Mouse (Mus musculus) left cerebral cortex, adult 11 months (tissue): ENCODE results near the gene Dact3.
A peak's percentile ranks its signal among the peaks of the same experiment; 100 is the strongest.

Experiments used
- DNase-seq: peaks from one replicate; pipeline ENCODE4 v3.0.0; 2022; ENCODE audit warnings: low spot score

The Dact3 gene

DNA sequence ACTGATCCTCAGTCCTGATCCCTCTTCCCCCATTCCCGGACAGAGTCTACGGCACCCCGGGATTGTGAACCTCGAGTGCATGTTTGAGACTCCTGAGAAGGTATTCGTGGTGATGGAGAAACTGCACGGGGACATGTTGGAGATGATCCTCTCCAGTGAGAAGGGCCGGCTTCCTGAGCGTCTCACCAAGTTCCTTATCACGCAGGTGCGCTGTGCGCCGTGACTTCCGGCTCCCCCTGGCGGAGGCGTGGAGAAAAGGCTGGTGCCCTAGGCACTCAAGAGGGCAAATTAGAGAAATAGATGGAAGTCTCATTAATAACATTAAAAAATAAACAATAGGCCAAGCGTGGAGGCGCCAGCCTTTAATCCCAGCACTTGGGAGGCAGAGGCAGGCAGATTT lies 16.8 kb upstream of the Dact3 start:
- no peak for DNase-seq

DNA sequence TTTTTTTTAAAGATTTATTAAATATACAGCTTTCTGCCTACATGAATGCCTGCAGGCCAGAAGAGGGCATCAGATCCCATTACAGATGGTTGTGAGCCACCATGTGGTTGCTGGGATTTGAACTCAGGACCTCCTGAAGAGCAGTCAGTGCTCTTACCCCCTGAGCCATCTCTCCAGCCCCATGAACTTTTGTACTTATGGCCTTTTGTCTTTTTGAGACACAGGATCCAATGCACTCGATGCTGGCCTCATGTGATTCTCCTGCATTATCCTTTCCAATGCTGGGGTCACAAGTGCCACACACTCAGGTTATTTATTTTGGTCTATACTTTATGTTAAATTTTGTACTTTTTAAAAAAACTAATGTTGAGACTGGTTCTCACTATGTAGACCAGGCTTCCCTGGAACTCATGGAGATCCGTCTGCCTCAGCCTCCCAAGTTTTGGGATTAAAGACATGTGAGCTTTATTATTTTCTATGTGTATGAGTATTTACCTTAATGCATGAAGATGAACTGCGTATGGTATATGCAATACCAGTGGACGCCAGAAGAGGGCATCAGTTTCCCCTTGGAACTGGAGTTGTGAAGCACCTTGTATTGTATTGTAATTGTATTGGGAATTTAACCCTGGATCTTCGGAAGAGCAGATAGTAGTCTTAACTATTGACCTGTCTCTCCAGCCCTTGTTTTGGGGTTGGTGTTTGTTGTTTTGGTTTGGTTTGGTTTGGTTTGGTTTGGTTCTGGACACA lies 15.0 kb upstream of the Dact3 start:
- no peak for DNase-seq

DNA sequence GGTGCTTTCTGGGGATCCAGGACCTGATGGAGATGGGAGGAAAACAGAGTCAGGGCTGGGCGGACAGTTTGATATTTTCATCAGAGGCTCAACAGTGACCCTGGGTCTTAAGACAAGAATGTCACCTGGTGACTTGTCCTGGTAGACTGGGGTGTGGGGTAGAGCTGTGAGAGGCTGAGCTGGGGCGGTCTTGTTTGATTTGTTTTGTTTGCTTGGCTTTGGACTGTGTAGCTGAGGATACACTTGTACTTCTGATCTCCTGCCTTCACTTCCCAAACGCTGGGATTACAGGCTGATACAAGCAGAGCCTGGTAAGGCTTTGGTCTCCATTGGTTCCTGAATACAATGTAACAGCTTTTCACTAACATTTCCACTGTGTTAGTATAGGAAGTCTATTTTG lies 7.6 kb upstream of the Dact3 start:
- no peak for DNase-seq

DNA sequence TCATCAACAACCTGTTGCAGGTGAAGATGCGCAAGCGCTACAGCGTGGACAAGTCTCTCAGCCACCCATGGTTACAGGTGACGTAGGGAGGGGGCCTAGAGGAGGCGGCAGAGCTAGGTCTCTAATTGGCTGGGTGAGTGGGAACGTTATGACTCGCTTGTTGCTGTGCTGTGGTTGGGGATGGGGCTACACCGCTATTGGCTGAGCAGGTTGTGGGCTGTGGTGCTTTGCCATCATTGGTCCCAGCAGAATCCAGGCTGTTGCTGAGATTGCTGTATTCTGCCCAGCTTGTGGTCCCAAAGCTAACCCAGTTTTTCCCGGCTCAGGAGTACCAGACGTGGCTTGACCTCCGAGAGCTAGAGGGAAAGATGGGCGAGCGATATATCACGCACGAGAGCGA lies 5.6 kb upstream of the Dact3 start:
- peak; percentile 94 for DNase-seq

GRCm38 (mm10) chr7:16871600-16871999 lies 3.5 kb upstream of the Dact3 start:
- no peak for DNase-seq

DNA sequence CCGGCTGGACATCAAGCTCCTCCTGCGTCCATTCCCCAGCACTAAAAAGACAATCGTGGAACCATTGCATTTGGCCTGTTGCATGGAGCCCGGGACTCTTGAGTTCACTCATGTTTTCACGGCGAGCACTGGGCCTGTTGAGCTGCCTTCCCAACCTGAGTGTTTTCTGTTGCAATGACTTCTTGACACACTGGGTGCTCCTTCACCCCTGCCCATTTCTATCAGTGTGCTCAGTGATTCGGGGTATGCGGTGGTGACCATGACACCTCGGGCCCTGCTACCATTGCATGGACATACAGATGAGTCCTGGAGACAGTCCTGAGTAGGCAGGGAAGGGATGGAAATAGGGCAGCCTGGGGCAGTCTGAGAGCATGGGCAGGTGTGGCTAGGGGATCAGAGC lies 2.6 kb upstream of the Dact3 start:
- no peak for DNase-seq

DNA sequence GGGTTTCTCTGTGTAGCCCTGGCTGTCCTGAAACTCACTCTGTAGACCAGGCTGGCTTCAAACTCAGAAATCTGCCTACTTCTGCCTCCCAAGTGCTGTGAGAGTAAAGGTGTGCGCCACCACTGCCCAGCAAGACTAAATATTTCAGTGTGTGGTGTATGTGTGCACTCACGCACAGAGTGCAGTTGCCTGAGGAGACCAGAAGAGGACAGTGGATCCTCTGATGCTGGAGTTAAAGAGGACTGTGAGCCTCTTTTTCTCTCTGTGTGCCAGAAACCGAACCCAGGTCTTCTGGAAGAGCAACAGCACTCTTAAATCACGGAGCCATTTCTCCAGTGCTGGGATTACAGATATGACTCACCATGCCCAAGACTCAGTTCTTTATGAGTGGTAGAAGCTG lies 1.7 kb upstream of the Dact3 start:
- no peak for DNase-seq

- DNase-seq = peak; percentile 72
Measured at GRCm38 (mm10) chr7:16874190-16874589, 927 bp upstream of the Dact3 start.

GRCm38 (mm10) chr7:16874756-16875309 lies 284 bp upstream of the Dact3 start:
- DNase-seq = peak; percentile 100

- no peak for DNase-seq
Measured at GRCm38 (mm10) chr7:16875326-16875725, 209 bp downstream of the Dact3 start.

DNA sequence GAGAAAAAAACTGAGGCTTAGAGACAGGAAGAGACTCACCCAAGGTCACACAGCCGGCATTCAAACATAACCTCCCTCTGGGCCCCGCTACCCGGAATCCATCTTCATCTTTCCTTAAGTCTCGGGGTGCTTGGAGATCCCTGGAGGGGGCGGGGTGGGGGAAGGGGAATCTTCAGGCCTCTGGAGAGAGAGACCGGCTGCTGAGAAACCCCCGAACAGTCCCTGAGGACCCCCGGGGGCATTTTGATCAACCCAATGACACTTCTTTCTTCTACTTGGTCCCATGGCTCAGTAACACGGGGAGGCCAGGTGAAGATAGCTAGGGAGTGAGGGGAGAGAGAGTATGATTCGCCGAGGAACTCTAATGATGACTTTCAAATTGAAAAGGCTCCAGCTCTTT lies 889 bp downstream of the Dact3 start:
- DNase-seq = no peak

DNA sequence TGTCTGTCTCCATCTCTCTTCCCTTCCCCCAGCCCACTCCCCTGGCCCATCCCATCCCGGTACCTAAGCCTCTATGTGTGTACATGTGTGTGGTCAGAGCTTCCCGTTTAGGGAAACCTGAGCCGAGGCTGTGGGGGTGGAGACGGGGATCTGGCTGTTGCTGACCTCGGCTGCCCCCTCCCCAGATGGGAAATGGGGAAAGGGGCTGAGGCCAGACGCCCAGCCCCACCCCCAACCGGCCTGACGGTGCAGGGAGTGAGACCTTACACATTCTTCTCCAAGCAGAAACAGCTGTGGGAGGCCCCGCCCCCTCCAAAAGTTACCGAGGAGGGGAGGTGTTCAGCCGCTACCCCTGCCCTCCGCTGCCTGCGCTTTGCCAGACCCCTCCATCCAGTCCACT lies 1.5 kb downstream of the Dact3 start:
- DNase-seq = no peak

GRCm38 (mm10) chr7:16877717-16878116 lies 2.6 kb downstream of the Dact3 start:
- no peak for DNase-seq

DNA sequence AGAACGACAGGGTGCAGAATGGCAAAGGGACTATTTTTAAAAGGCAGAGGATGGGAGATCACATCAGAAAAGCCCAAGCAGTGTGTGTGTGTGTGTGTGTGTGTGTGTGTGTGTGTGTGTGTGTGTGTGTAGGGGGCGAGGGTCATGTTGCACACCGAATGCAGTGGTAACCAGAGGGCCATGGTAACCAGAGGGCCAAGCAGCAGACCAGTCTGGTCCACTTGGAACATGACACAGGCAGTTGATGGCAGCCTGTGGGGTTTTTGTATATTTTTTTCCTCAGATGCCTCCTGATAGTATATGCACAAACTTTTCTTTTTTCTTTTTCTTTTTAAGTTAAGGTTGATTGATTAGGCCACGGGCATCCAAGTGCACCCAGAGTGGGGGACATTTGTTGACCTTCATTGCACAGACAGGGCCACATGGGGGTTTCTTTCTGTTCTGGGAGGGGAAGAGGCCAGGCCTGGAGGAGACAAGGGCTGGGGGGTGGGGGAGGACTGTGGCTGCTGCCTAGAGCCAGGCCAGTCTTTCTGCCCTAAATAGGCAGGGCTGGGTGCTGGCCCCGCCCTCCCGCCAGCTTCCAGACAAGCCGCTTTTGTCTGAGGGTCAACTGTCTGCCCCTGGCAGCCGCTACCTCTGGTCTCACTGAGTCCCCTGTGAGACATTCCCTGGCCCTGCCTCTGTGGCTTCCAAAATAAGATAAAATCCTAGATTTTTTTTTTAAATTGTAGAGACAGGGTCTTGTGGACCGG lies 4.9 kb downstream of the Dact3 start:
- no peak for DNase-seq

GRCm38 (mm10) chr7:16880615-16881014 lies 5.5 kb downstream of the Dact3 start:
- DNase-seq = no peak

DNA sequence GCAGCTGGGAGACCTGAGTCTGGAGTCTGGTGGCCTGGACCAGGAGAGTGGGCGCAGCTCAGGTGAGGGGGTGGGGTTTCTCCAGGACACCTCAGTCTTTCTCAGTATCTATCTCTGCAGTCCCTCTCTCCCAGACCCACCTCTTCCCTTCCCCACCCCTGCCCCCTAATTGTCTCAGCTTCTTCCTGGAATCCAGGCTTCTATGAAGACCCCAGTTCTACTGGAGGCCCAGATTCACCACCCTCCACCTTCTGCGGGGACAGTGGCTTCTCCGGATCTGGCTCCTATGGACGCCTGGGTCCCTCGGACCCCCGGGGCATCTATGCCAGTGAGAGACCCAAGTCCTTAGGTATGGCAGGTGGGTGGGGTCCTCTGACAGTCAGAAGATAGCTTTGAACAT lies 8.0 kb downstream of the Dact3 start:
- no peak for DNase-seq

DNA sequence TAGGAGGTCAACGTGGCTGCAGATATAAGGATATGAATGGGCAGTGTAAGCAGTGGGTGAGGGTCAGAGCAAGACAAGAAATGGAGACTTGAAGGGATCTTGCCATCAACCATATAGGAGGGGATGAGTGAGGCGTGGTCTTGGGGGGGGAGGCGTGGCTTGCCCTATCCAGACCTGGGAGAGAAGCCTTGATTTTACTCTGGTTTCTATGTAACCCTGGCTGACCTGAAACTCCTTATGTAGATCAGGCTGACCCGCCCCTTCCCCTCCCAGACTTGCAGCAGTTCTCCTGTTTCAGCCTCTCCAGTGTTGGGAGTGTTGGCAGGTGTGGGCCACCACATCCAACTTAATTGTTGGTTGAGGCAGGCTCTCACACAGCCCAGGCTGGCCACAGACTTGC lies 9.2 kb downstream of the Dact3 start:
- no peak for DNase-seq

- DNase-seq = no peak
Measured at GRCm38 (mm10) chr7:16885271-16885776, 10.2 kb downstream of the Dact3 start.

DNA sequence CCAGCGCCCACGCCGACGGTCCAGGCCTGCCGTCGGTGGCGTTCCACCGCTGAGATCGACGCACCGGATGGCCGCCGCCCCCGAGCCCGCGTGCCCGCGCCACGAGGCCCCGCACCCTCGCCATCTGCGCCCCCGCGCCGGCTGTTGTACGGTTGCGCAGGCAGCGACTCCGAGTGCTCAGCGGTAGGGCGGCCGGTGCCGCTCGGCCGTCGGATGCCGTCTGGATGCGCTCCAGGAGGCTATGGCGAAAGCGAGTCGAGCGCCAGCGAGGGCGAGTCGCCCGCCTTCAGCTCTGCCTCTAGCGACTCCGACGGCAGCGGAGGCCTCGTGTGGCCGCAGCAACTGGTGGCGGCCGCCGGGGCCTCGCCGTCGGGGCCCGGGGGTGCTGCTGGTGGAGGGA lies 10.8 kb downstream of the Dact3 start:
- DNase-seq = no peak

DNA sequence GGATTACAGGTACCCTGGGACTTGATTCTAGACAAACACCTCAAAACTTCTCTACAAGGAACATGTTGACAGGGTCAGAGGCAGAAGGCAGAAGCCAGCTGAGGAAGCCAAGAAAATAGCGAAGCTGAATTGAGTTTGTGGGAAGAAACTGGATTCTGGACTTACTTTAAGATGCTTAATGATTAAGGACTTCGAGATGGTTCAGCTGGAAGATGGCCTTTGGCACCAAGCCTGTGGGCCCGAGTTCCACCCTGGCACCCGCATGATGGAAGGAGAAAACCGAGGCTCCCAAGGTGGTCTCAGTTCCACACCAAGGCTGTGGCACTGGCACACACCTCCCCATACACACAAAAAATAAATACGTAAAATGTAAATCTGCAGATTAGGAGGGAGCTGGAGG lies 15.4 kb downstream of the Dact3 start:
- no peak for DNase-seq

- no peak for DNase-seq
Measured at GRCm38 (mm10) chr7:16890944-16891343, 15.8 kb downstream of the Dact3 start.

GRCm38 (mm10) chr7:16891641-16892351 lies 16.7 kb downstream of the Dact3 start, which contains the start of gene Gng8:
Gene Gng8 (plus strand): TSS chr7:16891786.
- DNase-seq = peak; percentile 68

- no peak for DNase-seq
Measured at GRCm38 (mm10) chr7:16892352-16892730, 17.2 kb downstream of the Dact3 start.
